Mouse (Mus musculus) myocyte (in vitro differentiated cells): ENCODE results near the gene Limch1.

Experiments used
- POLR2A ChIP-seq: IDR thresholded peaks from one replicate; pipeline ENCODE4 v1.6.1; 2011; ENCODE audit warnings: low read depth, mild to moderate bottlenecking, control low read depth, moderate library complexity; ENCODE audit not compliant: insufficient read length
- TCF12 ChIP-seq: IDR thresholded peaks from one replicate; pipeline ENCODE4 v1.6.1; 2011; ENCODE audit warnings: mild to moderate bottlenecking, control low read depth; ENCODE audit not compliant: poor library complexity, insufficient read depth, severe bottlenecking
- USF1 ChIP-seq: IDR thresholded peaks from one replicate; pipeline ENCODE4 v1.6.1; 2011; ENCODE audit warnings: low read depth, mild to moderate bottlenecking, control low read depth, moderate library complexity

- no peak for TF ChIP-seq POLR2A
- TF ChIP-seq TCF12, result no peak
- TF ChIP-seq USF1, result no peak
Observed at GRCm38 (mm10) chr5:66780371-66780770, 34.7 kb downstream of the Limch1 start.
